8 mouse cellular contexts compared by ENCODE assay signal in genomic region chr11:69921114-69922011, GRCm38 (mm10). TPM values are rescaled to one million over a fixed set of nuclear protein-coding genes. Genes with fewer than 3 reads are reported as not detected.
DNase-seq lines count a peak whose midpoint lies in the region; ATAC-seq and TF ChIP-seq lines count a peak whose summit lies in the region.

Eif5a (minus strand) TSS chr11:69921958.

- no peaks in the 10 kb centered on the region for H3K27me3 ChIP-seq in ES-Bruce4 (ENCODE audit: control insufficient read depth, insufficient read depth, low read length, poor library complexity, severe bottlenecking)
- H3K27me3 ChIP-seq in forebrain, embryonic 13.5 days = no peaks in the 10 kb centered on the region
- H3K27me3 ChIP-seq in liver, postnatal 0 days (ENCODE audit: insufficient read depth, low read length) = no peaks in the 10 kb centered on the region
- no peaks in the 10 kb centered on the region for H3K27me3 ChIP-seq in neural tube, embryonic 14.5 days (ENCODE audit: control insufficient read depth, insufficient read depth, low read length)

- H3K4me3 ChIP-seq in ES-Bruce4 (ENCODE audit: low read depth, low read length) = peak within 1 kb of the TSS; percentile 94
- peak within 1 kb of the TSS; percentile 92 for H3K4me3 ChIP-seq in forebrain, embryonic 13.5 days
- peak within 1 kb of the TSS; percentile 96 for H3K4me3 ChIP-seq in liver, postnatal 0 days (ENCODE audit: low read depth, low read length)
- H3K4me3 ChIP-seq in neural tube, embryonic 14.5 days (ENCODE audit: low read depth, low read length) = peak within 1 kb of the TSS; percentile 92

- peak; percentile 100 for DNase-seq in heart, postnatal 10 days
- DNase-seq in large intestine, adult 2 months (ENCODE audit: low read depth, low spot score) = peak; percentile 98
- peak; percentile 100 for DNase-seq in liver, postnatal 0 days
- DNase-seq in testis, postnatal 10 days (ENCODE audit: low spot score) = peak; percentile 100

- H3K4me2 ChIP-seq in forebrain, embryonic 13.5 days = peak within 1 kb of the TSS; percentile 90
- peak within 1 kb of the TSS; percentile 92 for H3K4me2 ChIP-seq in liver, postnatal 0 days (ENCODE audit: low read depth, low read length)
- H3K4me2 ChIP-seq in neural tube, embryonic 14.5 days (ENCODE audit: low read depth, low read length) = peak within 1 kb of the TSS; percentile 92

- peak; percentile 95 for TF ChIP-seq POLR2A in ES-Bruce4 (IDR thresholded peaks at IDR 0.05; ENCODE audit: insufficient read depth, low read length)

- peaks cover 34% of the 10 kb centered on the region for H3K36me3 ChIP-seq in ES-Bruce4 (ENCODE audit: control insufficient read depth, insufficient read depth, low read length, poor library complexity, severe bottlenecking)
- peaks cover 29% of the 10 kb centered on the region for H3K36me3 ChIP-seq in forebrain, embryonic 13.5 days (ENCODE audit: poor library complexity, severe bottlenecking)
- peaks cover 26% of the 10 kb centered on the region for H3K36me3 ChIP-seq in liver, postnatal 0 days (replicated peaks; ENCODE audit: insufficient read depth, low read length)
- peaks cover 16% of the 10 kb centered on the region for H3K36me3 ChIP-seq in neural tube, embryonic 14.5 days (ENCODE audit: control insufficient read depth, insufficient read depth, low read length)

- TF ChIP-seq CTCF in ES-Bruce4 (IDR thresholded peaks at IDR 0.05; ENCODE audit: low read depth, low read length) = peak; percentile 15
- peak; percentile 86 for TF ChIP-seq CTCF in liver, postnatal 0 days (IDR thresholded peaks at IDR 0.05; ENCODE audit: low read depth)

- peak within 1 kb of the TSS; percentile 98 for H3K27ac ChIP-seq in ES-Bruce4 (ENCODE audit: insufficient read depth, low read length)
- peak within 1 kb of the TSS; percentile 96 for H3K27ac ChIP-seq in forebrain, embryonic 13.5 days
- peak within 1 kb of the TSS; percentile 100 for H3K27ac ChIP-seq in liver, postnatal 0 days (ENCODE audit: low read depth)
- H3K27ac ChIP-seq in neural tube, embryonic 14.5 days (ENCODE audit: low read depth, low read length) = peak within 1 kb of the TSS; percentile 90

- TF ChIP-seq EP300 in ES-Bruce4 (IDR thresholded peaks at IDR 0.05; ENCODE audit: insufficient read depth, low read depth, low read length) = peak; percentile 71; the same call in 1 of the 2 replicates
- TF ChIP-seq EP300 in liver, postnatal 0 days (IDR thresholded peaks at IDR 0.05; ENCODE audit: low read depth) = peak; percentile 51; the same call in 1 of the 2 replicates

- intact Hi-C loops in heart, postnatal 10 days (cut with DNase I) = no loop called here

- peak within 1 kb of the TSS; percentile 99 for H3K9ac ChIP-seq in ES-Bruce4 (ENCODE audit: low read depth, poor library complexity, severe bottlenecking)
- H3K9ac ChIP-seq in forebrain, embryonic 13.5 days = peak within 1 kb of the TSS; percentile 97
- peak within 1 kb of the TSS; percentile 91 for H3K9ac ChIP-seq in liver, postnatal 0 days (replicated peaks)
- H3K9ac ChIP-seq in neural tube, embryonic 14.5 days (replicated peaks; ENCODE audit: low read depth, low read length) = peak within 1 kb of the TSS; percentile 87

- ATAC-seq in cerebellum, adult (ENCODE audit: insufficient number of reproducible peaks, low FRiP score, low TSS enrichment) = peak; percentile 91
- peak; percentile 96 for ATAC-seq in forebrain, embryonic 13.5 days
- ATAC-seq in liver, postnatal 0 days = peak; percentile 88
- ATAC-seq in neural tube, embryonic 14.5 days (ENCODE audit: low read depth) = peak; percentile 96

- H3K9me3 ChIP-seq in ES-Bruce4 (replicated peaks; ENCODE audit: control insufficient read depth, insufficient read depth, low read length, poor library complexity, severe bottlenecking) = no peaks in the 10 kb centered on the region
- H3K9me3 ChIP-seq in forebrain, embryonic 13.5 days (replicated peaks) = no peaks in the 10 kb centered on the region
- no peaks in the 10 kb centered on the region for H3K9me3 ChIP-seq in liver, postnatal 0 days (ENCODE audit: low read length)
- no peaks in the 10 kb centered on the region for H3K9me3 ChIP-seq in neural tube, embryonic 14.5 days (ENCODE audit: control insufficient read depth, low read length)

- peaks cover 2% of the 10 kb centered on the region for H3K4me1 ChIP-seq in ES-Bruce4 (ENCODE audit: control insufficient read depth, insufficient read depth, low read length)
- peaks cover 26% of the 10 kb centered on the region for H3K4me1 ChIP-seq in forebrain, embryonic 13.5 days
- peaks cover 40% of the 10 kb centered on the region for H3K4me1 ChIP-seq in liver, postnatal 0 days (ENCODE audit: insufficient read depth)
- peaks cover 17% of the 10 kb centered on the region for H3K4me1 ChIP-seq in neural tube, embryonic 14.5 days (ENCODE audit: control insufficient read depth, insufficient read depth, low read length)

- WGBS in forebrain, embryonic 13.5 days = under 1% methylated on average over 60 of the region's 78 CpGs
- WGBS in large intestine, adult 2 months = under 1% methylated on average over 78 of the region's 78 CpGs
- under 1% methylated on average over 78 of the region's 78 CpGs for WGBS in liver, postnatal 0 days (ENCODE audit: insufficient replicate concordance)
- under 1% methylated on average over 71 of the region's 78 CpGs for WGBS in neural tube, embryonic 14.5 days

RNA-seq across cellular contexts. Expression of gene Eif5a, which starts in this region (rescaled TPM):
- polyA plus RNA-seq in ES-Bruce4 (2011; ENCODE audit: insufficient read depth, insufficient read length, low read depth, missing spikeins) = 1,015 and 1,063 TPM in 2 replicates
- 1,467 and 1,510 TPM in 2 replicates for polyA plus RNA-seq in forebrain, embryonic 13.5 days (2015; fragmentation: Nextera tagmentation; extraction: Ambion mirVana)
- 100 to 1,000 TPM; 488 to 490 TPM for total RNA-seq in heart, postnatal 10 days (2021)
- polyA plus RNA-seq in large intestine, adult 2 months (2012; rRNA removed) = 619 and 694 TPM in 2 replicates
- polyA plus RNA-seq in liver, postnatal 0 days (2015; fragmentation: Nextera tagmentation; extraction: Ambion mirVana) = 872 and 914 TPM in 2 replicates
- 1,037 and 1,095 TPM in 2 replicates for polyA plus RNA-seq in neural tube, embryonic 14.5 days (2014; fragmentation: Nextera tagmentation; extraction: Ambion mirVana)

Comparison
In these comparisons a context has a peak if more than half of its experiments do, and no peak if none do; other contexts are left out.
1. Peak in every context shown above with its lines: DNase-seq, ATAC-seq, H3K4me3 ChIP-seq and H3K27ac ChIP-seq.